19 mouse cellular contexts compared by ENCODE assay signal in the genomic region with DNA sequence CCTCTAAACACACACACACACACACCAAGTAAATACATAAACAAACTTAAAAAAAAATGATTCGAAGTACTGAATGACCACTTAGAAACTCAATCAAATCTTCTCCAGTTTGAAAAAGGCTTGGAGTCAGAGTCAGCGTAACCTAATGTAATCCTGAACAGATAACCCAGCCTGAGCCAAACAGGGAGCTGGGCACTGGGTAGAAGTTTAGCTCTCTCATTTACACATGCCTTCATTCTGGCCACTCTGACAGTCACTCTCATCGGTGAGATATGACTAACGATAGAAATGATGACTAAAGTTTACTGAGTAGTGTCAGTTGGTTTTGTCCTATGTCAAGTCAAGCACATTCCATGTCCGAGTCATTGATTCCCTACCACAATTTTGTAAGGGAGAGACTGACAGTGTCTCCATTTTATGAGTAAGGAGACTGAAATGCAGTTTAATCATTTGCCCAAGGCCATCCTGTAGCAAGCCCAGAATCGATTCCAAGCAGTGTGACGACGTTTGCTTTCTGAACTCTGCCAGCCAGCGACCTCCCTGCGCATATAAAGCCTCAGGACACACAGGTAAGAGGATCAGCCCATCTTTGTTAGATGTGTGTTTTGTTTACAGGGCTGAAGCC. TPM values are rescaled to one million over a fixed set of nuclear protein-coding genes. Genes with fewer than 3 reads are reported as not detected.
A peak's percentile ranks its signal among the peaks of the same experiment; 100 is the strongest.
DNase-seq lines count a peak whose midpoint lies in the region; ATAC-seq and TF ChIP-seq lines count a peak whose summit lies in the region.
"Had no signal": no experiment of that assay in that cellular context is flagged by ENCODE, and none has a peak within 500 bp of the region (broad histone marks: within the 10 kb centered on the region; RNA-seq: fewer than 3 reads in every experiment).

No protein-coding gene starts in this region.

- no peak for TF ChIP-seq POLR2A in kidney, adult 2 months (IDR thresholded peaks at IDR 0.05; ENCODE audit: low read depth, low read length)

- peak; percentile 80 for ATAC-seq in Patski
- no peak for ATAC-seq in hindbrain, embryonic 13.5 days (ENCODE audit: low FRiP score)
- ATAC-seq: forebrain, embryonic 16.5 days; intestine, embryonic 16.5 days had no signal

- H3K4me2 ChIP-seq in hindbrain, embryonic 13.5 days = no peak overlapping the region
- H3K4me2 ChIP-seq: hindbrain, embryonic 14.5 days; neural tube, embryonic 13.5 days had no signal

- no peak overlapping the region for H3K27ac ChIP-seq in kidney, adult 2 months (ENCODE audit: insufficient read depth, low read depth, low read length)
- no peak overlapping the region for H3K27ac ChIP-seq in hindbrain, embryonic 13.5 days
- H3K27ac ChIP-seq: heart, adult 2 months; hindbrain, embryonic 14.5 days; neural tube, embryonic 13.5 days had no signal

- WGBS in kidney, adult 2 months = 53% methylated on average over 10 of the region's 10 CpGs
- 87% methylated on average over 10 of the region's 10 CpGs for WGBS in hindbrain, embryonic 13.5 days

- no peaks in the 10 kb centered on the region for H3K27me3 ChIP-seq in kidney, adult 2 months (replicated peaks; ENCODE audit: control insufficient read depth, insufficient read depth, low read length)
- H3K27me3 ChIP-seq in Patski = no peaks in the 10 kb centered on the region
- H3K27me3 ChIP-seq in hindbrain, embryonic 13.5 days = no peaks in the 10 kb centered on the region
- H3K27me3 ChIP-seq: neural tube, embryonic 13.5 days had no signal

- no peaks in the 10 kb centered on the region for H3K9me3 ChIP-seq in hindbrain, embryonic 13.5 days
- H3K9me3 ChIP-seq: neural tube, embryonic 13.5 days had no signal

- no peak overlapping the region for H3K4me3 ChIP-seq in kidney, adult 2 months (ENCODE audit: insufficient read depth, low read depth, low read length)
- H3K4me3 ChIP-seq in hindbrain, embryonic 13.5 days = no peak overlapping the region
- H3K4me3 ChIP-seq: heart, adult 2 months; neural tube, embryonic 13.5 days had no signal

- CTCF ChIA-PET in Patski (lab: Charles Lee) = no interaction called here

- in situ Hi-C loops in Patski (cut with MboI; ENCODE audit: low pct_unique_long_range_greater_than_20kb) = no loop called here

- TF ChIP-seq CTCF in kidney, adult 2 months (conservative IDR thresholded peaks at IDR 0.05; ENCODE audit: insufficient read depth, insufficient read length, low read depth, low read length) = no peak
- TF ChIP-seq CTCF in Patski (IDR thresholded peaks at IDR 0.05) = no peak

- POLR2A ChIA-PET in Patski (lab: Charles Lee) = no interaction called here

- peak; percentile 62 for DNase-seq in kidney, adult 2 months
- DNase-seq in kidney, postnatal 4 days = no peak
- peak; percentile 13 for DNase-seq in Patski (ENCODE audit: low read depth, low spot score)
- peak; percentile 39 to 52 for DNase-seq in kidney, adult 8-10 months
- peak; percentile 34 for DNase-seq in yolk sac, embryonic 10.5 days (ENCODE audit: low spot score)
- no peak for DNase-seq in urinary bladder, adult 18-20 months (ENCODE audit: low spot score in 2 of 2)
- DNase-seq: cerebellum, adult 11-12 months; cerebellum, postnatal 36 days; gastrocnemius, postnatal 10 days; heart, adult 2 months; lung, adult 2 months; lung, postnatal 36 days; spleen, adult 18-20 months; thymus, adult 2 months had no signal

- H3K4me1 ChIP-seq in kidney, adult 2 months (ENCODE audit: control insufficient read depth, insufficient read depth, low read length) = no peaks in the 10 kb centered on the region; the same call in 1 of the 2 replicates
- peaks cover 6% of the 10 kb centered on the region for H3K4me1 ChIP-seq in hindbrain, embryonic 13.5 days (replicated peaks)

- no peaks in the 10 kb centered on the region for H3K36me3 ChIP-seq in kidney, adult 2 months (ENCODE audit: control insufficient read depth, insufficient read depth, low read length)
- H3K36me3 ChIP-seq in hindbrain, embryonic 13.5 days = peaks cover 10% of the 10 kb centered on the region

- no peak overlapping the region for H3K9ac ChIP-seq in hindbrain, embryonic 13.5 days
- H3K9ac ChIP-seq: hindbrain, embryonic 14.5 days; neural tube, embryonic 13.5 days had no signal

RNA-seq across cellular contexts. Expression of gene Adcy9, which starts 57.4 kb away (rescaled TPM):
- 10.4 and 12.4 TPM in 2 replicates for polyA plus RNA-seq in kidney, adult 2 months (2012; rRNA removed)
- 4.0 TPM for polyA plus RNA-seq in Patski (2021)
- 2.6 and 2.8 TPM in 2 replicates for polyA plus RNA-seq in hindbrain, embryonic 13.5 days (2015; fragmentation: Nextera tagmentation; extraction: Ambion mirVana)

Comparison
In these comparisons a context has a peak if more than half of its experiments do, and no peak if none do; other contexts are left out.
1. DNase-seq: peak in kidney, adult 2 months (single experiment), Patski (single experiment), kidney, adult 8-10 months (2 of 2) and yolk sac, embryonic 10.5 days (single experiment); none in kidney, postnatal 4 days (0 of 2) and urinary bladder, adult 18-20 months (0 of 2).